Mouse (Mus musculus) lung, adult 2 months (tissue): Measurements from ENCODE around the gene Polr2c. TPM values are rescaled to one million over a fixed set of nuclear protein-coding genes. Genes with fewer than 3 reads are reported as not detected.

ENCODE experiments used
- DNase-seq: peaks from one replicate; pipeline ENCODE4 v3.0.0; 2022
- H3K4me1 ChIP-seq: fragments of 200-500 bp; 2 replicates; pipeline ENCODE4 v1.6.1; 2011; ENCODE audit warnings: low read length; ENCODE audit not compliant: control insufficient read depth, insufficient read depth
- H3K4me3 ChIP-seq: fragments of 200-500 bp; replicated peaks from 2 replicates; pipeline ENCODE3; 2011; ENCODE audit warnings: low read depth, mild to moderate bottlenecking, control low read depth, low read length; ENCODE audit errors: extremely low read depth
- CTCF ChIP-seq: fragments of 200-500 bp; IDR thresholded peaks from 2 replicates; pipeline ENCODE4 v1.5.1; 2011; ENCODE audit warnings: mild to moderate bottlenecking, low read length, control low read depth; ENCODE audit not compliant: insufficient read depth
- POLR2A ChIP-seq: fragments of 200-500 bp; IDR thresholded peaks from 2 replicates; pipeline ENCODE4 v1.6.1; 2011; ENCODE audit warnings: low read depth, mild to moderate bottlenecking, control low read depth, low read length, borderline replicate concordance; ENCODE audit errors: extremely low read depth
- WGBS: fragments of 180-500 bp; shearing (Covaris S2); methylation state at CpG from one replicate; pipeline ENCODE4 v1.1.7; 2018; 5-methylcytosine and 5-hydroxymethylcytosine counted together
- polyA plus RNA-seq: library from polyadenylated mRNA; depleted of rRNA; stranded (reverse); fragments of >200 nt; gene quantifications from 2 replicates; pipeline ENCODE4 v1.2.3, GENCODE M21; 2012; rRNA removed

Polr2c gene
- 81.9 and 105 TPM in 2 replicates for polyA plus RNA-seq

GRCm38 (mm10) chr8:94857346-94858173 is at the start of gene Polr2c:
TSS of gene Polr2c (plus strand) at chr8:94857450.
- TF ChIP-seq CTCF (peak; percentile 56), POLR2A (peak; percentile 79; the same call in 1 of the 2 replicates)
- DNase-seq, result peak; percentile 90
- Histone ChIP-seq H3K4me1 (no peaks in the 10 kb centered on the region), H3K4me3 (peak within 1 kb of the TSS; percentile 75)
- WGBS, result under 1% methylated on average over 68 of the region's 68 CpGs

- Histone ChIP-seq H3K4me1 (no peaks in the 10 kb centered on the region), H3K4me3 (no peak overlapping the region)
- DNase-seq, result no peak
- WGBS, result 70% methylated on average over 7 of the region's 7 CpGs
- no peak for TF ChIP-seq CTCF
- no peak for TF ChIP-seq POLR2A
These were observed 49.7 kb upstream of the Polr2c start for GRCm38 (mm10) chr8:94807506-94807905.

GRCm38 (mm10) chr8:94808372-94808771 is 48.9 kb upstream of the Polr2c start:
- H3K4me3 ChIP-seq, result no peak overlapping the region
- 85% methylated on average over 6 of the region's 6 CpGs for WGBS
- TF ChIP-seq POLR2A (no peak), CTCF (no peak)
- no peak for DNase-seq
- 0 out of 2 replicates have a peak, but pooled peaks cover 2% of the 10 kb centered on the region for H3K4me1 ChIP-seq

GRCm38 (mm10) chr8:94810153-94810552 is 47.1 kb upstream of the Polr2c start, which contains the start of gene Ccl17:
TSS of gene Ccl17 (plus strand) at chr8:94810453.
- H3K4me3 ChIP-seq, result no peak within 1 kb of the TSS
- H3K4me1 ChIP-seq, result 0 out of 2 replicates have a peak, but pooled peaks cover 2% of the 10 kb centered on the region
- WGBS, result 53% methylated on average over 3 of the region's 3 CpGs
- TF ChIP-seq CTCF (no peak), POLR2A (no peak)
- no peak for DNase-seq

- H3K4me1 ChIP-seq, result 0 out of 2 replicates have a peak, but pooled peaks cover 2% of the 10 kb centered on the region
- 73% methylated on average over 5 of the region's 5 CpGs for WGBS
- TF ChIP-seq POLR2A, result no peak
- no peak for TF ChIP-seq CTCF
- DNase-seq, result no peak
- H3K4me3 ChIP-seq, result no peak overlapping the region
These were observed 46.4 kb upstream of the Polr2c start for GRCm38 (mm10) chr8:94810855-94811254.

- Histone ChIP-seq H3K4me3 (no peak overlapping the region), H3K4me1 (0 out of 2 replicates have a peak, but pooled peaks cover 2% of the 10 kb centered on the region)
- DNase-seq, result no peak
- WGBS, result 73% methylated on average over 6 of the region's 6 CpGs
- no peak for TF ChIP-seq POLR2A
- TF ChIP-seq CTCF, result no peak
These were observed 45.6 kb upstream of the Polr2c start for GRCm38 (mm10) chr8:94811654-94812053.

- H3K4me3 ChIP-seq, result no peak overlapping the region
- TF ChIP-seq POLR2A (no peak), CTCF (peak; percentile 38; the same call in 1 of the 2 replicates)
- WGBS, result 34% methylated on average over 6 of the region's 6 CpGs
- DNase-seq, result peak; percentile 84
- 0 out of 2 replicates have a peak, but pooled peaks cover 2% of the 10 kb centered on the region for H3K4me1 ChIP-seq
These were observed 44.6 kb upstream of the Polr2c start for GRCm38 (mm10) chr8:94812645-94813098.

GRCm38 (mm10) chr8:94814556-94814955 is 42.7 kb upstream of the Polr2c start:
- H3K4me1 ChIP-seq, result 0 out of 2 replicates have a peak, but pooled peaks cover 2% of the 10 kb centered on the region
- 0% methylated on average over 1 of the region's 1 CpGs for WGBS
- no peak for DNase-seq
- no peak overlapping the region for H3K4me3 ChIP-seq
- TF ChIP-seq CTCF (0 out of 2 replicates have a peak, but pooled peaks have one; percentile 20), POLR2A (no peak)

- WGBS, result 77% methylated on average over 11 of the region's 11 CpGs
- TF ChIP-seq POLR2A, result no peak
- H3K4me3 ChIP-seq, result no peak overlapping the region
- no peaks in the 10 kb centered on the region for H3K4me1 ChIP-seq
- no peak for DNase-seq
These were observed 39.3 kb upstream of the Polr2c start for GRCm38 (mm10) chr8:94817933-94818332.

- TF ChIP-seq POLR2A (no peak), CTCF (no peak)
- no peak for DNase-seq
- H3K4me1 ChIP-seq, result no peaks in the 10 kb centered on the region
- 68% methylated on average over 6 of the region's 6 CpGs for WGBS
- H3K4me3 ChIP-seq, result no peak overlapping the region
These were observed 37.5 kb upstream of the Polr2c start for GRCm38 (mm10) chr8:94819671-94820179.
